Mouse (Mus musculus) layer of hippocampus, adult 6 months (tissue): Measurements from ENCODE around the gene Irak1bp1. TPM values are rescaled to one million over a fixed set of nuclear protein-coding genes. Genes with fewer than 3 reads are reported as not detected.

Source experiments
- long read RNA-seq, 2 experiments: library from polyadenylated mRNA; unstranded; transcript quantifications; one replicate each; pipeline ENCODE4 v2.0.0; 2019 to 2020
- polyA plus RNA-seq: library from polyadenylated mRNA; unstranded; fragments of <200 nt; fragmentation: Nextera tagmentation; gene quantifications from 2 replicates; pipeline ENCODE4 v1.2.3, GENCODE M21; 2021

Irak1bp1 gene
- polyA plus RNA-seq, result 36.1 and 38.1 TPM in 2 replicates
- long read RNA-seq, experiment 1, transcript Irak1bp1-202 (4 exons, 2,158 nt), result major isoform, 59 of 67 reads
- long read RNA-seq, experiment 1, partial matches to known transcripts, result 1 of 67 reads
- long read RNA-seq, experiment 1, other reads (novel, unspliced or antisense), result 7 of 67 reads
- long read RNA-seq, experiment 2, transcript Irak1bp1-202 (4 exons, 2,158 nt), result major isoform, 46 of 56 reads
- long read RNA-seq, experiment 2, partial matches to known transcripts, result 2 of 56 reads
- long read RNA-seq, experiment 2, other reads (novel, unspliced or antisense), result 7 of 56 reads

GRCm38 (mm10) chr9:82829007-82829689 is at the start of gene Irak1bp1:
Gene Irak1bp1 (plus strand): TSS chr9:82829540.

Other genes starting within 250 kb of the Irak1bp1 start
- gene Phip, start 146.0 kb downstream of the Irak1bp1 start, polyA plus RNA-seq, result 21.3 and 23.5 TPM in 2 replicates